Mouse (Mus musculus) hindbrain, embryonic 11.5 days (tissue): Measurements from ENCODE around the gene Cltb. TPM values are rescaled to one million over a fixed set of nuclear protein-coding genes. Genes with fewer than 3 reads are reported as not detected.
"Not testable (repeated sequence)": the region's sequence is repeated elsewhere in the genome, so short reads cannot be mapped to it uniquely, and the experiment has no call there.

Experiments used
- ATAC-seq: fragments of 200-750 bp; cut with Nextera tagmentation; 2 replicates; pipeline ENCODE4 v1.8.0; 2017; ENCODE audit warnings: mild to moderate bottlenecking, moderate TSS enrichment, moderate library complexity; ENCODE audit not compliant: low FRiP score
- DNase-seq: peaks from one replicate; pipeline ENCODE4 v3.0.0-alpha.2; 2015; ENCODE audit warnings: low spot score
- H3K27ac ChIP-seq: fragments of 300-500 bp; sonication (generic); 2 replicates; pipeline ENCODE4 v1.5.1; 2014; ENCODE audit warnings: mild to moderate bottlenecking, low read depth, low read length
- H3K27me3 ChIP-seq: fragments of 300-500 bp; sonication (generic); 2 replicates; pipeline ENCODE4 v1.6.1; 2014; ENCODE audit warnings: mild to moderate bottlenecking, low read length, moderate library complexity, mixed read lengths; ENCODE audit not compliant: control insufficient read depth, insufficient read depth
- H3K36me3 ChIP-seq: fragments of 300-500 bp; sonication (generic); 2 replicates; pipeline ENCODE4 v1.6.1; 2014; ENCODE audit warnings: mild to moderate bottlenecking, low read length, moderate library complexity, mixed read lengths; ENCODE audit not compliant: control insufficient read depth, insufficient read depth
- H3K4me1 ChIP-seq: fragments of 300-500 bp; sonication (generic); replicated peaks from 2 replicates; pipeline ENCODE4 v1.6.1; 2014; ENCODE audit warnings: low read length, mixed read lengths; ENCODE audit not compliant: control insufficient read depth, insufficient read depth
- H3K4me2 ChIP-seq: fragments of 300-500 bp; sonication (generic); replicated peaks from 2 replicates; pipeline ENCODE4 v1.6.1; 2014; ENCODE audit warnings: mild to moderate bottlenecking, low read depth, low read length
- H3K4me3 ChIP-seq: fragments of 300-500 bp; sonication (generic); 2 replicates; pipeline ENCODE4 v1.5.1; 2014; ENCODE audit warnings: low read depth, low read length
- H3K9ac ChIP-seq: fragments of 300-500 bp; sonication (generic); 2 replicates; pipeline ENCODE4 v1.6.1; 2014; ENCODE audit warnings: low read depth, low read length
- H3K9me3 ChIP-seq: fragments of 300-500 bp; sonication (generic); 2 replicates; pipeline ENCODE4 v1.6.1; 2016; ENCODE audit warnings: low read length; ENCODE audit not compliant: control insufficient read depth
- WGBS: fragments of 180-500 bp; shearing (Covaris S2); extraction: QIAGEN DNeasy Blood & Tissue Kit; methylation state at CpG from one replicate; pipeline ENCODE4 v1.1.7; 2014; 5-methylcytosine and 5-hydroxymethylcytosine counted together
- polyA plus RNA-seq: library from polyadenylated mRNA; unstranded; fragments of >200 nt; fragmentation: Nextera tagmentation; extraction: Ambion mirVana; gene quantifications from 2 replicates; pipeline ENCODE4 v1.2.1, GENCODE M21; 2014

Cltb gene
- polyA plus RNA-seq, 1 experiment from 2014 or later = 36.8 TPM

DNA sequence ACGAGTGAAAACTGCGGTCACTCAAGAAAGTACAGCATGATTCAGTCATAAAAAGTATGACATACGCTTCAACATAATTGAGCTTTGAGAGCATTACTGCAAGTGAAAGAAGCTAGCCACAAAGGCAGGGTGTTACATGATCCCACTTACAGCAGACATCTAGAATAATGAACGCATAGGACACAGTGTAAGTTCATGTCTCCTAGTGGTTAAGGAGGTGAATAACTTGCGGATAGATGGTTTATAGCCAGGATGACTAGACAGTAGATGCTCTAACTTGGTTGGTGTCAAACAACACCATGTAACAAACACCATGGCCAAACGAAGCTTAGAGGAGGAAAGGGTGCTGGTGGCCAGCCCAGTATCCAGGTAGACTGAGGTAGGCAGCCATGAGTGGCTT, 5.9 kb upstream of the Cltb start:
- Histone ChIP-seq H3K9me3 (no peaks in the 10 kb centered on the region), H3K27me3 (no peaks in the 10 kb centered on the region), H3K27ac (no peak overlapping the region), H3K4me1 (no peaks in the 10 kb centered on the region), H3K4me2 (no peak overlapping the region), H3K9ac (no peak overlapping the region), H3K4me3 (no peak overlapping the region), H3K36me3 (no peaks in the 10 kb centered on the region)
- no peak for DNase-seq
- WGBS = 70% methylated on average over 6 of the region's 6 CpGs
- ATAC-seq = no peak

DNA sequence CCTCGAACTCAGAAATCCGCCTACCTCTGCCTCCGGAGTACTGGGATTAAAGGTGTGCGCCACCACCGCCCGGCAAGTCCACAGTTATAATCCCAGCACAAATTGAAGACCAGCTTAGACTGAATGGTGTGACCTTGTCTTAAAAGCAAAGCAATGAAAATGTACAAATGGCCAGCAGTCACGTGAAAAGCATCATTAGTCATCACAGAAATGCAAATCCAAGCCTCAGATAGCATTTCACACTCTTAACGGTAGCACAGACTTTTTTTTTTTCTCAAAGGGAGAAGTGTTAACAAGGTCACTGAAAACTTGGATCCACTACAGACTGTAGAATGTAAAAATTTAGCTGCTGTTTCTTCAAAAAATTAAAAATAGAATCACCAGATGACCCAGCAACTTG, 5.2 kb upstream of the Cltb start:
- DNase-seq = no peak
- no peak overlapping the region for H3K4me3 ChIP-seq
- H3K9ac ChIP-seq = no peak overlapping the region
- H3K4me2 ChIP-seq = no peak overlapping the region
- no peaks in the 10 kb centered on the region for H3K27me3 ChIP-seq
- no peaks in the 10 kb centered on the region for H3K9me3 ChIP-seq
- H3K27ac ChIP-seq = no peak overlapping the region
- no peaks in the 10 kb centered on the region for H3K4me1 ChIP-seq
- WGBS = 83% methylated on average over 8 of the region's 8 CpGs
- H3K36me3 ChIP-seq = no peaks in the 10 kb centered on the region
- no peak for ATAC-seq

DNA sequence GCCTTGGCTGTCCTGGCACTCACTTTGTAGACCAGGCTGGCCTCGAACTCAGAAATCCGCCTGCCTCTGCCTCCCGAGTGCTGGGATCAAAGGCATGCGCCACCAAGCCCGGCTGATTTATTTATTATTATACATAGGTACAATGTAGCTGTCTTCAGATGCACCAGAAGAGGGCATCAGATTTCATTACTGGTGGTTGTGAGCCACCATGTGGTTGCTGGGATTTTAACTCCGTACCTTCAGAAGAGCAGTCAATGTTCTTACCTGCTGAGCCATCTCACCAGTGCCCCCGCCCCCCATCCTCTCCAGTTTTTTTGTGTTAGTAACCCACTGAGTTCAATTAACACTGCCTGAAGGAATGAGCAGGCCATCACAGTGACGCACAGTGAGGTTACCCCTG, 2.0 kb upstream of the Cltb start:
- DNase-seq, ATAC-seq, H3K4me1 ChIP-seq, H3K27me3 ChIP-seq, H3K27ac ChIP-seq, H3K9me3 ChIP-seq, H3K4me2 ChIP-seq, H3K9ac ChIP-seq, H3K4me3 ChIP-seq, H3K36me3 ChIP-seq: not testable (repeated sequence)
- WGBS = 81% methylated on average over 8 of the region's 8 CpGs

DNA sequence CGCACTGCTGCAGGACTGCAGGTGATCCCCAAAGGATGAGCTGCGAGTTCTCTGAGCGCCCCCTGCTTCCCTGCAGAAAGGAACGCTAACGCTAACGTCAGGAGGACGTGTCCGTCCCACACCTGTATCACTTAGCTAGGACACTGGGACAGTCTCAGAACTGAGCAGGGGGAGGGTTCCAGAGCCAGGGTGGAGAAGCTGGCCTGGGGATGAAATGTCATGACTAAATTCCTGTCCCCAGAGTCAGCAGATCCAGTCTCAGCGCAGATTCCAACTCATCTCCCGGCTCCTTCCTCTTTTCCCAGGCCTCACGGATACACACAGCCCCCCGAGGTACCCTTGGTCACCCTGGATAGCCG, 552 bp downstream of the Cltb start:
- Histone ChIP-seq H3K4me2 (peak overlapping the region; percentile 80), H3K4me1 (no peaks in the 10 kb centered on the region; the same call in 1 of the 2 replicates), H3K27me3 (no peaks in the 10 kb centered on the region), H3K9me3 (no peaks in the 10 kb centered on the region), H3K4me3 (peak overlapping the region; percentile 57), H3K9ac (peak overlapping the region; percentile 72), H3K27ac (no peak overlapping the region), H3K36me3 (no peaks in the 10 kb centered on the region)
- ATAC-seq = no peak
- 8% methylated on average over 10 of the region's 13 CpGs for WGBS
- no peak for DNase-seq

DNA sequence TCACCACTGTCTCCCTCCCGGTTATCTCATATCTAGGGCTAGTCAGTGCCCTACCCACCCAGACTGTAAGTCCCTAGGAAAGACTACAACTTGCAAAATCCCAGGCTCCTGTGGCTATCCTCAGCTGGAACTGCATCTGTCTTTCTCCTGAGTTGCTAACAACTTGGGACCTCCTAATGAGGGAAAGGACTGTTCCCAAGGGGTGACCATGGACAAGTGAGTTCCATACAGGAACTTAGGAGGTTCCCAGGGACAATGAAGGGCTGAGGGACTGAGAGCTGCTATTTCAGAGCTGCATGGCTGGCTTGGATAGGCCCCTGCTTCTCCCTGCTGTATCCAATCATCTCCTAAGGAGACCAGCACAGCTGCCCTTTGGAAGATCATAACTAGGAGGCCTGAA, 1.8 kb downstream of the Cltb start:
- no peak overlapping the region for H3K9ac ChIP-seq
- no peaks in the 10 kb centered on the region for H3K36me3 ChIP-seq
- ATAC-seq (no peak), DNase-seq (no peak)
- H3K4me3 ChIP-seq = no peak overlapping the region
- no peak overlapping the region for H3K4me2 ChIP-seq
- H3K27ac ChIP-seq = no peak overlapping the region
- 33% methylated on average over 1 of the region's 1 CpGs for WGBS
- H3K9me3 ChIP-seq = no peaks in the 10 kb centered on the region
- no peaks in the 10 kb centered on the region; the same call in 1 of the 2 replicates for H3K4me1 ChIP-seq
- H3K27me3 ChIP-seq = no peaks in the 10 kb centered on the region

DNA sequence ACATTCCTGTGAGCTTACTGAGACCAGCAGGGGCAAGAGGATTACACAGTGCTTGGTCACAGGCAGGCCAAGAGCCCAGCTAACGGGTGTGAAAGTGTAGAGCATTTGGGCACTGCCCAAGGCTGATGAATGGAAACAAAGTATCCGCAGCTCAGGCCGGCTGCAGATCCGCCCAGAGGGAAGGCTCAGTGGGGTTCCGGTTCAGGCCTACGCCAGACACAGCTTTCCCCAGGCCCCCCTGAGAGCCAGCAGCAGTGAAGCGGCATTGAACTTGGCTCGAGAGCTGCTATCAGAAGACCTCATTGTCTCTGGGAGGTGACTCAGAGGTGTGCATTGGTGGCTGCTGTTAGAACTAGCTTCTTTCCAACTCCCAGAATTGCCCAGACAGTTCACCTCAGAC, 2.5 kb downstream of the Cltb start:
- Histone ChIP-seq H3K4me2 (no peak overlapping the region), H3K9ac (no peak overlapping the region; the same call in 1 of the 2 replicates), H3K27me3 (no peaks in the 10 kb centered on the region), H3K27ac (no peak overlapping the region), H3K36me3 (no peaks in the 10 kb centered on the region), H3K4me3 (no peak overlapping the region), H3K9me3 (no peaks in the 10 kb centered on the region), H3K4me1 (no peaks in the 10 kb centered on the region; the same call in 1 of the 2 replicates)
- WGBS = 14% methylated on average over 8 of the region's 8 CpGs
- DNase-seq (no peak), ATAC-seq (no peak)

DNA sequence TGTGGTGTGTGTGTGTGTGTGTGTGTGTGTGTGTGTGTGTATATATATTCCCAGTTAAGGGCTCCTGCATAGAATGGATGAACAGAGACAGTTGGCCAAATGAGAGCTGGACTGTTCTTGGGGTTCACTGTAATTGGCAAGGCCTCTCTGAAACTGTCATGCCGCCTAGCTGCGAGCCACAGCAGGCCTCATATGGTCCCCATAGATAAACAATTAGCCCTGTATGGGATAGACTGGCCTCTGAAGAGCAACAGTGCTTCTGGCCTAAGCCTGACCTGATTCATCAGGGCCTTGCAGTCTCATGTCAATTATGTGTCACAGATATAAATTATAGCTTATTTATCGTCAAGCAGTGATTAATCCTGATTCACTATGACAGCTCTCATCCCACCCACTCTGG, 3.1 kb downstream of the Cltb start:
- H3K27me3 ChIP-seq = no peaks in the 10 kb centered on the region
- H3K4me3 ChIP-seq = no peak overlapping the region
- no peaks in the 10 kb centered on the region for H3K9me3 ChIP-seq
- ATAC-seq (no peak), DNase-seq (no peak)
- no peak overlapping the region for H3K4me2 ChIP-seq
- no peaks in the 10 kb centered on the region for H3K36me3 ChIP-seq
- WGBS = 79% methylated on average over 3 of the region's 3 CpGs
- H3K27ac ChIP-seq = no peak overlapping the region
- H3K9ac ChIP-seq = no peak overlapping the region
- no peaks in the 10 kb centered on the region; the same call in 1 of the 2 replicates for H3K4me1 ChIP-seq

DNA sequence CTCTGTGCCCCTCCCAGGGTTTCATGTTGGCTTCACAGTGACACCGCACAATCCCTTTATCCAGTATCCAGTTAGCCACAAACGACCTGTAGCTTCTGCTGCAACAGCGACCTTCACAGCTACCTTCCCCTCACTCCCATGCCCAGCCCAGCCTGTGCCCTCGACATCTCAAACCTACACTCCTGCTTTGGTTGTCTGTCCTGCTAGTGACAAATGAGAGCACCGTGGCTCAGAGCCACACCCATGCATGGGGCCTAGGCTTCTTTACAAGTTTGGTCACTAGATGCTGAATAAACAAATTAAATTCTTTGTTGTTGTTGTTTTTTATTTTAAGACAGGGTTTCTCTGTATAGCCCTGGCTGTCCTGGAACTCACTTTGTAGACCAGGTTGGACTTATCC, 3.9 kb downstream of the Cltb start:
- WGBS = 74% methylated on average over 5 of the region's 5 CpGs
- Histone ChIP-seq H3K36me3 (no peaks in the 10 kb centered on the region), H3K9me3 (no peaks in the 10 kb centered on the region), H3K27me3 (no peaks in the 10 kb centered on the region), H3K4me3 (no peak overlapping the region), H3K4me2 (no peak overlapping the region), H3K9ac (no peak overlapping the region), H3K4me1 (no peaks in the 10 kb centered on the region; the same call in 1 of the 2 replicates), H3K27ac (no peak overlapping the region)
- DNase-seq (no peak), ATAC-seq (no peak)

DNA sequence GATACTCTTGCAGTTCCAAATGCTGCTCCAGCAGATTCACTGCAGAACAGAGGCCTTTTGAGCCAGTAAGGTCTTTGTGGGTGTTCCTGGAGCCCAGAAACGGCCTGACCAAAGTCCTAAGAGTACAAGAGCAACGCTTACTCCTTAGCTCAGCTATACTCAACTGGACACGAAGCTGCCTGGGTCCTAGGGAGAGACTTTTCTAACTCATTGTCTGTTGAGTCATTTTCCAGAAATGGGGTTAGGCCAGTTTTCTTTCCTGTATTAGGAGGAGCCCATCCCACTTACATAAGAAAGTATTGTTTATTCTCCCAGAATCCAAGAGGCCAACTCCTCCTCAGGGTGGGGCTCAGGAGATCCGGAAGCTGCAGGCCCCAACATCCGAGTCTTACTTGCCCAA, 5.7 kb downstream of the Cltb start:
- no peak for ATAC-seq
- Histone ChIP-seq H3K27ac (no peak overlapping the region), H3K9me3 (no peaks in the 10 kb centered on the region), H3K36me3 (no peaks in the 10 kb centered on the region), H3K9ac (no peak overlapping the region), H3K4me2 (no peak overlapping the region), H3K4me3 (no peak overlapping the region), H3K4me1 (no peaks in the 10 kb centered on the region; the same call in 1 of the 2 replicates), H3K27me3 (no peaks in the 10 kb centered on the region)
- DNase-seq = no peak
- 79% methylated on average over 5 of the region's 5 CpGs for WGBS
